Mouse (Mus musculus): Measurements from ENCODE around the gene Caln1.

DNA sequence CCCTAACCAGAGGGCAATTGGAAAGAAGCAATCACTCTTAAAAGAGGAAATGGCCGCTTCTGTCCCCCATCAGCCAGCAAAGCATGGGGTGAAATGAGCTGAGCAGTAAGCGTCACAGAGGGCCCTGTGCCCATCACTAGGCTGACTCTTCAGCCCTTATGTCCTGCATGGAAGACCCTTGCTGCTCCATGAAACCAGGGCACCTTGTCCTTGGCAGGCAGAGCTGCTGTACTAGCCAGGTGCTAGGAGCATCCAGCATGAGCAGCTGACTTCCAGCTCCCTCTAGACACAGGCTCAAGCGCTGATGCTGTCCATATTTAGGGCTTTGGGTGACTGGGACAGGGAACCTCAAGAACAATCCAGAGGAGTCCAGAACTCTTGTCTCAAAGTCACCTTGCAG, 506.1 kb downstream of the Caln1 start:
- TF ChIP-seq POLR2A (IDR thresholded peaks at IDR 0.05; ENCODE audit: borderline replicate concordance, extremely low read depth, low read depth, low read length) = no peak
- TF ChIP-seq CTCF (IDR thresholded peaks at IDR 0.05; ENCODE audit: insufficient read depth, low read length) = no peak

All from lung, adult 2 months (tissue).